Mouse (Mus musculus): ENCODE results near the gene Oas1c.

GRCm38 (mm10) chr5:120793043-120793442 lies 19.3 kb downstream of the Oas1c start:
- TF ChIP-seq CTCF (IDR thresholded peaks at IDR 0.05; ENCODE audit: insufficient read depth, low read length) (peak; percentile 47), POLR2A (IDR thresholded peaks at IDR 0.05; ENCODE audit: borderline replicate concordance, extremely low read depth, low read depth, low read length) (no peak)

Data from lung, adult 2 months (tissue).